Mouse (Mus musculus) liver, postnatal 0 days (tissue): ENCODE results near the gene Ctcf.

ENCODE experiments used
- CTCF ChIP-seq: sonication (generic); IDR thresholded peaks from 2 replicates; pipeline ENCODE4 v1.5.1; 2016; ENCODE audit warnings: antibody characterized with exemption, low read depth
- EP300 ChIP-seq: IDR thresholded peaks from 2 replicates; pipeline ENCODE4 v1.6.1; 2016; ENCODE audit warnings: antibody characterized with exemption, low read depth, mild to moderate bottlenecking

- no peak for TF ChIP-seq CTCF
- TF ChIP-seq EP300: no peak
Measured at GRCm38 (mm10) chr8:105621841-105622240, 14.5 kb upstream of the Ctcf start.
